Comparison of ENCODE assay signal across 8 mouse cellular contexts in genomic region chr17:86801213-86801815, GRCm38 (mm10). TPM values are rescaled to one million over a fixed set of nuclear protein-coding genes. Genes with fewer than 3 reads are reported as not detected.
DNase-seq lines count a peak whose midpoint lies in the region; ATAC-seq and TF ChIP-seq lines count a peak whose summit lies in the region.
"Had no signal": no experiment of that assay in that cellular context is flagged by ENCODE, and none has a peak within 500 bp of the region (broad histone marks: within the 10 kb centered on the region; RNA-seq: fewer than 3 reads in every experiment).

No protein-coding gene starts in this region.

- H3K36me3 ChIP-seq in thymus, adult 2 months (ENCODE audit: control insufficient read depth, insufficient read depth, low read length), result no peaks in the 10 kb centered on the region
- H3K36me3 ChIP-seq in embryonic facial prominence, embryonic 13.5 days, result no peaks in the 10 kb centered on the region
- no peaks in the 10 kb centered on the region for H3K36me3 ChIP-seq in intestine, embryonic 16.5 days (ENCODE audit: control insufficient read depth, insufficient read depth, low read length)
- H3K36me3 ChIP-seq in midbrain, embryonic 14.5 days (ENCODE audit: control insufficient read depth, insufficient read depth, low read length), result no peaks in the 10 kb centered on the region
- H3K36me3 ChIP-seq: liver, embryonic 15.5 days had no signal

- no peak for DNase-seq in thymus, adult 2 months
- DNase-seq in thymus, postnatal 0 days (ENCODE audit: low spot score), result no peak
- DNase-seq in midbrain, embryonic 14.5 days, result no peak
- no peak for DNase-seq in gastrocnemius, postnatal 4 days (ENCODE audit: low spot score in 2 of 2)
- DNase-seq in left cerebral cortex, postnatal 4 days, result no peak

- intact Hi-C loops in left cerebral cortex, postnatal 4 days (cut with DNase I), result no loop called here

- no peaks in the 10 kb centered on the region for H3K9me3 ChIP-seq in embryonic facial prominence, embryonic 13.5 days
- H3K9me3 ChIP-seq in intestine, embryonic 16.5 days (ENCODE audit: control insufficient read depth, low read length), result no peaks in the 10 kb centered on the region
- no peaks in the 10 kb centered on the region for H3K9me3 ChIP-seq in midbrain, embryonic 14.5 days (ENCODE audit: control insufficient read depth, low read length)
- H3K9me3 ChIP-seq: liver, embryonic 15.5 days had no signal

- no peak for ATAC-seq in embryonic facial prominence, embryonic 13.5 days (ENCODE audit: insufficient number of reproducible peaks, insufficient read depth, low FRiP score, low TSS enrichment, low read depth)
- peak; percentile 46; the same call in 1 of the 2 replicates for ATAC-seq in intestine, embryonic 16.5 days
- no peak for ATAC-seq in midbrain, embryonic 14.5 days (ENCODE audit: low FRiP score, low TSS enrichment)

- peak overlapping the region; percentile 95 for H3K27ac ChIP-seq in thymus, adult 2 months (ENCODE audit: control insufficient read depth, insufficient read depth, low read length)
- peak overlapping the region; percentile 57 for H3K27ac ChIP-seq in embryonic facial prominence, embryonic 13.5 days
- peak overlapping the region; percentile 43 for H3K27ac ChIP-seq in intestine, embryonic 16.5 days (ENCODE audit: low read length)
- peak overlapping the region; percentile 41; the same call in 1 of the 2 replicates for H3K27ac ChIP-seq in midbrain, embryonic 14.5 days (replicated peaks; ENCODE audit: low read depth, low read length)
- H3K27ac ChIP-seq: liver, embryonic 15.5 days had no signal

- WGBS in thymus, adult 2 months, result 69% methylated on average over 11 of the region's 11 CpGs
- WGBS in embryonic facial prominence, embryonic 13.5 days, result 77% methylated on average over 11 of the region's 11 CpGs
- WGBS in intestine, embryonic 16.5 days, result 62% methylated on average over 11 of the region's 11 CpGs
- WGBS in midbrain, embryonic 14.5 days, result 81% methylated on average over 11 of the region's 11 CpGs

- H3K9ac ChIP-seq in embryonic facial prominence, embryonic 13.5 days, result no peak overlapping the region
- H3K9ac ChIP-seq in intestine, embryonic 16.5 days (ENCODE audit: low read depth, low read length), result no peak overlapping the region
- no peak overlapping the region for H3K9ac ChIP-seq in midbrain, embryonic 14.5 days (replicated peaks; ENCODE audit: low read length)
- H3K9ac ChIP-seq: liver, embryonic 15.5 days had no signal

- H3K4me2 ChIP-seq in embryonic facial prominence, embryonic 13.5 days, result no peak overlapping the region
- no peak overlapping the region for H3K4me2 ChIP-seq in intestine, embryonic 16.5 days (ENCODE audit: low read depth, low read length)
- H3K4me2 ChIP-seq in midbrain, embryonic 14.5 days (ENCODE audit: low read length), result no peak overlapping the region
- H3K4me2 ChIP-seq: liver, embryonic 15.5 days had no signal

- H3K4me1 ChIP-seq in thymus, adult 2 months (replicated peaks; ENCODE audit: control insufficient read depth, insufficient read depth, low read length), result peaks cover 38% of the 10 kb centered on the region
- peaks cover 24% of the 10 kb centered on the region for H3K4me1 ChIP-seq in embryonic facial prominence, embryonic 13.5 days
- peaks cover 24% of the 10 kb centered on the region for H3K4me1 ChIP-seq in intestine, embryonic 16.5 days (ENCODE audit: control insufficient read depth, insufficient read depth, low read length)
- H3K4me1 ChIP-seq in midbrain, embryonic 14.5 days (ENCODE audit: control insufficient read depth, insufficient read depth, low read length), result no peaks in the 10 kb centered on the region

- TF ChIP-seq CTCF in thymus, adult 2 months (IDR thresholded peaks at IDR 0.05; ENCODE audit: borderline replicate concordance, control insufficient read depth, extremely low read depth, insufficient read depth, low read length, poor library complexity), result no peak

- no peak for TF ChIP-seq POLR2A in thymus, adult 2 months (IDR thresholded peaks at IDR 0.05; ENCODE audit: control insufficient read depth, extremely low read depth, insufficient read depth, low read length, poor library complexity)

- no peaks in the 10 kb centered on the region for H3K27me3 ChIP-seq in thymus, adult 2 months (ENCODE audit: control insufficient read depth, insufficient read depth, low read length)
- H3K27me3 ChIP-seq in embryonic facial prominence, embryonic 13.5 days, result no peaks in the 10 kb centered on the region
- no peaks in the 10 kb centered on the region for H3K27me3 ChIP-seq in intestine, embryonic 16.5 days (replicated peaks; ENCODE audit: control insufficient read depth, insufficient read depth, low read length)
- H3K27me3 ChIP-seq in midbrain, embryonic 14.5 days (ENCODE audit: control insufficient read depth, insufficient read depth, low read length), result no peaks in the 10 kb centered on the region
- H3K27me3 ChIP-seq: liver, embryonic 15.5 days had no signal

- H3K4me3 ChIP-seq in thymus, adult 2 months (ENCODE audit: control insufficient read depth, insufficient read depth, low read length), result peak overlapping the region; percentile 8; the same call in 1 of the 2 replicates
- no peak overlapping the region for H3K4me3 ChIP-seq in embryonic facial prominence, embryonic 13.5 days
- no peak overlapping the region for H3K4me3 ChIP-seq in intestine, embryonic 16.5 days (ENCODE audit: low read length)
- H3K4me3 ChIP-seq in midbrain, embryonic 14.5 days (replicated peaks; ENCODE audit: low read depth, low read length), result no peak overlapping the region
- H3K4me3 ChIP-seq: liver, embryonic 15.5 days had no signal

RNA-seq across cellular contexts. Expression of gene Epas1, which starts 47.8 kb away (rescaled TPM):
- 16.6 and 18.9 TPM in 2 replicates for polyA plus RNA-seq in thymus, adult 2 months (2012; rRNA removed)
- 1.6 and 2.4 TPM in 2 replicates for polyA plus RNA-seq in thymus, postnatal 0 days (2015; fragmentation: Nextera tagmentation; extraction: Ambion mirVana)
- polyA plus RNA-seq in embryonic facial prominence, embryonic 13.5 days (2015; fragmentation: Nextera tagmentation; extraction: Ambion mirVana), result 3.0 and 3.9 TPM in 2 replicates
- 4.0 and 4.7 TPM in 2 replicates for polyA plus RNA-seq in intestine, embryonic 16.5 days (2015; fragmentation: Nextera tagmentation; extraction: Ambion mirVana)
- polyA plus RNA-seq in midbrain, embryonic 14.5 days (2014; fragmentation: Nextera tagmentation; extraction: Ambion mirVana), result 4.8 and 9.8 TPM in 2 replicates
- total RNA-seq in gastrocnemius, postnatal 4 days (2021), result 10 to 100 TPM; 51.0 to 57.3 TPM
- 10 to 100 TPM; 44.1 to 45.6 TPM for total RNA-seq in left cerebral cortex, postnatal 4 days (2021)

Comparison
In these comparisons a context has a peak if more than half of its experiments do, and no peak if none do; other contexts are left out.
1. H3K27ac ChIP-seq: peak in every context shown above with its lines; median percentile 95 in thymus, adult 2 months; 57 in embryonic facial prominence, embryonic 13.5 days; 43 in intestine, embryonic 16.5 days; 41 in midbrain, embryonic 14.5 days.